ENCODE assay signal across 8 mouse cellular contexts in genomic region chr6:113482477-113483099, GRCm38 (mm10). TPM values are rescaled to one million over a fixed set of nuclear protein-coding genes. Genes with fewer than 3 reads are reported as not detected.
DNase-seq lines count a peak whose midpoint lies in the region; ATAC-seq lines count a peak whose summit lies in the region.

No protein-coding gene starts in this region.

- H3K4me1 ChIP-seq in forebrain, embryonic 12.5 days, result peaks cover 35% of the 10 kb centered on the region
- H3K4me1 ChIP-seq in hindbrain, embryonic 14.5 days (replicated peaks; ENCODE audit: control insufficient read depth, insufficient read depth, low read length), result peaks cover 31% of the 10 kb centered on the region
- peaks cover 22% of the 10 kb centered on the region for H3K4me1 ChIP-seq in midbrain, embryonic 16.5 days (ENCODE audit: control insufficient read depth, insufficient read depth, low read length)

- H3K9ac ChIP-seq in forebrain, embryonic 12.5 days, result peak overlapping the region; percentile 69
- H3K9ac ChIP-seq in hindbrain, embryonic 14.5 days, result peak overlapping the region; percentile 93
- peak overlapping the region; percentile 80 for H3K9ac ChIP-seq in midbrain, embryonic 16.5 days (ENCODE audit: low read depth, low read length)

- H3K36me3 ChIP-seq in forebrain, embryonic 12.5 days (replicated peaks), result 0 out of 2 replicates have a peak, but pooled peaks cover 9% of the 10 kb centered on the region
- peaks cover 19% of the 10 kb centered on the region; the same call in 1 of the 2 replicates for H3K36me3 ChIP-seq in hindbrain, embryonic 14.5 days (replicated peaks; ENCODE audit: control insufficient read depth, insufficient read depth)
- H3K36me3 ChIP-seq in midbrain, embryonic 16.5 days (ENCODE audit: control insufficient read depth, insufficient read depth, low read length), result 0 out of 2 replicates have a peak, but pooled peaks cover 1% of the 10 kb centered on the region

- H3K27me3 ChIP-seq in forebrain, embryonic 12.5 days, result peaks cover 30% of the 10 kb centered on the region
- H3K27me3 ChIP-seq in hindbrain, embryonic 14.5 days (ENCODE audit: control insufficient read depth, insufficient read depth, low read length), result no peaks in the 10 kb centered on the region; the same call in none of the 2 replicates
- H3K27me3 ChIP-seq in midbrain, embryonic 16.5 days (ENCODE audit: control insufficient read depth, insufficient read depth, low read depth, low read length), result no peaks in the 10 kb centered on the region; the same call in 1 of the 2 replicates

- peak overlapping the region; percentile 87 for H3K27ac ChIP-seq in forebrain, embryonic 12.5 days
- peak overlapping the region; percentile 89 for H3K27ac ChIP-seq in hindbrain, embryonic 14.5 days
- peak overlapping the region; percentile 92 for H3K27ac ChIP-seq in midbrain, embryonic 16.5 days (ENCODE audit: low read length)

- WGBS in forebrain, embryonic 12.5 days, result under 1% methylated on average over 65 of the region's 65 CpGs
- 1% methylated on average over 65 of the region's 65 CpGs for WGBS in hindbrain, embryonic 14.5 days
- under 1% methylated on average over 65 of the region's 65 CpGs for WGBS in midbrain, embryonic 16.5 days

- peak overlapping the region; percentile 69 for H3K4me3 ChIP-seq in forebrain, embryonic 12.5 days (replicated peaks)
- peak overlapping the region; percentile 66 for H3K4me3 ChIP-seq in hindbrain, embryonic 14.5 days (replicated peaks; ENCODE audit: low read length)
- peak overlapping the region; percentile 68 for H3K4me3 ChIP-seq in midbrain, embryonic 16.5 days (ENCODE audit: low read depth, low read length)

- H3K4me2 ChIP-seq in forebrain, embryonic 12.5 days, result peak overlapping the region; percentile 80
- peak overlapping the region; percentile 70 for H3K4me2 ChIP-seq in hindbrain, embryonic 14.5 days (replicated peaks)
- peak overlapping the region; percentile 91 for H3K4me2 ChIP-seq in midbrain, embryonic 16.5 days (ENCODE audit: low read length)

- ATAC-seq in forebrain, embryonic 12.5 days (ENCODE audit: low FRiP score), result peak; percentile 49
- ATAC-seq in hindbrain, embryonic 14.5 days (ENCODE audit: low FRiP score), result peak; percentile 65
- ATAC-seq in midbrain, embryonic 16.5 days, result peak; percentile 72

- H3K9me3 ChIP-seq in forebrain, embryonic 12.5 days, result no peaks in the 10 kb centered on the region
- H3K9me3 ChIP-seq in hindbrain, embryonic 14.5 days (ENCODE audit: control insufficient read depth, low read length), result no peaks in the 10 kb centered on the region
- H3K9me3 ChIP-seq in midbrain, embryonic 16.5 days (replicated peaks; ENCODE audit: control insufficient read depth, low read length, poor library complexity, severe bottlenecking), result no peaks in the 10 kb centered on the region

- DNase-seq in lung, adult 18-20 months, result peak; percentile 38 to 39
- no peak for DNase-seq in lung, postnatal 25 days (ENCODE audit: low spot score)
- peak; percentile 70 for DNase-seq in cerebellum, adult 11-12 months
- DNase-seq in hindbrain, embryonic 14.5 days (ENCODE audit: low spot score), result peak; percentile 53
- peak; percentile 42 for DNase-seq in liver
- DNase-seq in thymus, postnatal 25 days, result peak; percentile 39

RNA-seq across cellular contexts. Expression of gene Creld1, which starts 0.5 kb away (rescaled TPM):
- polyA plus RNA-seq in forebrain, embryonic 12.5 days (2016; fragmentation: Nextera tagmentation; extraction: Ambion mirVana), result 39.6 and 43.1 TPM in 2 replicates
- polyA plus RNA-seq in hindbrain, embryonic 14.5 days (2014; fragmentation: Nextera tagmentation; extraction: Ambion mirVana), result 61.5 and 69.9 TPM in 2 replicates
- polyA plus RNA-seq in midbrain, embryonic 16.5 days (2015; fragmentation: Nextera tagmentation; extraction: Ambion mirVana), result 77.7 and 80.5 TPM in 2 replicates

RNA-seq across cellular contexts. Expression of gene Il17rc, which starts 11.4 kb away (rescaled TPM):
- 1.6 and 2.2 TPM in 2 replicates for polyA plus RNA-seq in forebrain, embryonic 12.5 days (2016; fragmentation: Nextera tagmentation; extraction: Ambion mirVana)
- polyA plus RNA-seq in hindbrain, embryonic 14.5 days (2014; fragmentation: Nextera tagmentation; extraction: Ambion mirVana), result 2.4 and 3.0 TPM in 2 replicates
- polyA plus RNA-seq in midbrain, embryonic 16.5 days (2015; fragmentation: Nextera tagmentation; extraction: Ambion mirVana), result 2.7 and 4.3 TPM in 2 replicates

RNA-seq across cellular contexts. Expression of gene Prrt3, which starts 19.1 kb away (rescaled TPM):
- polyA plus RNA-seq in forebrain, embryonic 12.5 days (2016; fragmentation: Nextera tagmentation; extraction: Ambion mirVana), result 2.3 and 2.4 TPM in 2 replicates
- polyA plus RNA-seq in hindbrain, embryonic 14.5 days (2014; fragmentation: Nextera tagmentation; extraction: Ambion mirVana), result 10.5 and 10.7 TPM in 2 replicates
- polyA plus RNA-seq in midbrain, embryonic 16.5 days (2015; fragmentation: Nextera tagmentation; extraction: Ambion mirVana), result 13.5 and 14.4 TPM in 2 replicates

RNA-seq across cellular contexts. Expression of gene Il17re, which starts 24.3 kb away (rescaled TPM):
- polyA plus RNA-seq in forebrain, embryonic 12.5 days (2016; fragmentation: Nextera tagmentation; extraction: Ambion mirVana), result 0.46 and 0.55 TPM in 2 replicates
- 0.27 and 0.31 TPM in 2 replicates for polyA plus RNA-seq in hindbrain, embryonic 14.5 days (2014; fragmentation: Nextera tagmentation; extraction: Ambion mirVana)
- 0.16 TPM in 1 of 2 replicates, not detected in the other for polyA plus RNA-seq in midbrain, embryonic 16.5 days (2015; fragmentation: Nextera tagmentation; extraction: Ambion mirVana)

RNA-seq across cellular contexts. Expression of gene Jagn1, which starts 40.2 kb away (rescaled TPM):
- polyA plus RNA-seq in forebrain, embryonic 12.5 days (2016; fragmentation: Nextera tagmentation; extraction: Ambion mirVana), result 68.5 and 71.3 TPM in 2 replicates
- 87.9 and 88.5 TPM in 2 replicates for polyA plus RNA-seq in hindbrain, embryonic 14.5 days (2014; fragmentation: Nextera tagmentation; extraction: Ambion mirVana)
- polyA plus RNA-seq in midbrain, embryonic 16.5 days (2015; fragmentation: Nextera tagmentation; extraction: Ambion mirVana), result 96.5 and 96.6 TPM in 2 replicates
